Mouse (Mus musculus) 3T3-L1 (cell line): ENCODE results near the gene Pdlim5.
"Not testable (repeated sequence)": the region's sequence is repeated elsewhere in the genome, so short reads cannot be mapped to it uniquely, and the experiment has no call there.

Experiments used
- DNase-seq: peaks from one replicate; pipeline ENCODE4 v3.0.0-alpha.2; 2015; ENCODE audit warnings: low read depth, low spot score

Pdlim5 gene

DNA sequence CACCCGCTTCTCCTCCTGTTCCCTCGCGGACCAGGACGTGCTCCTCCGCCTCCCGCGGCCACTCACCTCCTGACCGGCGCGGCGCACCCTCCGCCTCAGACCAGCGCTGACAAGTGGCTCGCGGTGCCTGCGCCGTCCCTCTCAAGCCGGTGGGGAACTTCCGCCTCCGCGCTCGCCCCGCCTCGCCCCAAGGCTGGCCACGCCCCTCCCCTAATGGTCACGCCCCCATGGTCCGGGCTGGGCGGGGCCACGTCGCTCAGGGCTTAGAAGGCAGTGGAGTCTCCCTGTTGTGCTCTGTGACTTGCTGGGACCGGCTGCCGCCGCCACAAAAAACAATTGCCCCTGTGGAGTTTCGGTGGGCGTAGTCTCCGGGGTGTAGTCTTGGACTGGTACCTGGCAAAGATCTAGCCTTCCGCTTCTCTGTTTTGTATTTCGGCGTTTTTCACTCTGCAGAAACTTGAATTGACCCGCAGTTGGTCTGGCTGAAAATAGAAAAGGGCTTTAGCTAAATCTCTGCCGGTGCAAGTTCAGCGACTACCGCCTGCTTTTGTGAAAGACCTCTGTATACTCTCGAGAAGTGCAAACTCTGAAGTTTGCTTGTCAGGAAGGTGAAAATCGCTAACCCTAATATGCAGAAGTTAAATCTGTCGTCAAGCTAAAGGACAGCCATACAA is at the start of gene Pdlim5:
Gene Pdlim5 (minus strand): TSS at position 177 of the 674 bp plus-strand sequence.
- DNase-seq, result peak; percentile 86

DNA sequence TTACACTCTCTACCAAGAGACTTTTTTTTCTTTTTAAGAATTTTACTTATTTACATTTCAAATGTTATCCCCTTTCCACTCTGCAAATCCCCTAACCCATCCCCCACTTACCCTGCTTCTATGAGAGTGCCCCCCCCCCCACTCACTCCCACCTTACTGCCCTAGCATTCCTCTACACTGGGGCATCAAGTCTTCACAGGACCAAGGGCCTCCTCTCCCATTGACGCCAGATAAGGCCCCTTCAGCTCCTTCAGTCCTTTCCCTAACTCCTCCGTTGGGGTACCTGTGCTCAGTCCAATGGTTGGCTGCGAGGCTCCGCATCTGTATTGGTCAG is 48.2 kb upstream of the Pdlim5 start:
- no peak for DNase-seq

DNA sequence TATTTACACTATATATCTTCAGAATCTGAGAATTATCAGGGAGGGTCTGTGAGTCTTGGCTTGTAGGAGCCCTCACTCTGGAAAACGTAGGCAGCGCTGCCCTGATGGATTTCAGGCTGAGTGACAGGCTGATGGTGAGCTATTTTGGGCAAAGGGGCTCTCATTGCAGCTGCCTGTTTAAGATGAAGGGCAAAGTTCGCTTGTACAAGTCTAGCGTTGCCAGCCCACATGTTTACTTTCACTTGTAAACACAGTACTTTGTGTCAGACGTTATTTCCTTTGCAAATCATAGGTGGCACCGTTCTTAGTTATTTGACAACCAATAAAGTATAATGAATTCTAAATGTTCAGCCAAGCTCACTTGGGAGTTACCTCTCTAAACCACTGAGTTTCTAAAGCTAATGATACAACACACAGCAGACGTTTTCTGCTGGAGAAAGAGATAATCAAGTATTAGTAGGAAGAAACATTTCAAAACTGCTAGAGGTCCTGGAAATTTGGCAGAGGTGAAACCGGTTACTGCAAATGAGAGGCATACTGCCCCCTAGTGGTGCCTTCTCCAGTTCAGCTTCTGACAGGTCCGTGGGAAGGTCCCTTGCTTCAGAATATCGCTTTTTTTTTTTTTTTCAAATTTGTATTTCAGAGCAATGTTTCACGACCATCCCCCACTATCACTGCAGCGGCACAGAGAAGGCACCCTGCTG is 47.7 kb upstream of the Pdlim5 start:
- peak; percentile 98 for DNase-seq

DNA sequence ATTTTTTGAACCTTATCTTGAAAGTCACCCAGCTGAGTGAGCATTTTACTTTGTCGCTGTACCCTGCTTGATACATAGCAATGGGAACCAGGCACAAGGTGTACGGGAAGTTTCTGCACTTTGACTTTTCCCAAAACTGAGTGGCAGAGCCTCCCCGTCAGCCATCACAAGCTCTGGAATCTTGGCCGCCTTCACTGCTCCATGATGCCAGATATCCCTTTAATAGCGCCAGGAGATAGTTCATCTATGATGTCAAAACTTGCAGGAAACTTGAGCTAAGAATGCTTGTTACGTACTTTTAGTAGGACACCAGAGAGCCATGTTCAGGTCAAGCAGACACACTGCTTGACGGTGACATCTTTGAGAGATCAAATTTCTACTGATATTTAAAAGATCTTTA is 46.7 kb upstream of the Pdlim5 start:
- no peak for DNase-seq

DNA sequence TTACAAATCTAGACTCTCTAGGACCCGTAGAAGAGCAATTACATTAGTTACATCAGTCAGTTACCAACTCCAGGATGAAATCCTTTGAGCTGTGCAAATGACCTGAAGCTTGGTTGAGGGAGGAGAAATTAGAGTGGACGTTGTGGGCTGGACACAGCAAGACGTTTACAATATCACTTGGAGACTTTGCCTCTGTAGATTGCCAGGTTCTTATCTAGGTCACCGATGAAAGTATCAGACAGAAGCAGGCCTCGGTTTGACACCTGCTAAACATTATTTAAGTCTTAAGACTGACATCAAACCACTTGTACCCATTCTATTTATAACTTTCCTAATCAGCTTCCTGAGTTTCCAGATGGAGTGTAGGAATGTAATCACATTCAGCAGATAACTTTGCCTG is 45.6 kb upstream of the Pdlim5 start:
- no peak for DNase-seq

DNA sequence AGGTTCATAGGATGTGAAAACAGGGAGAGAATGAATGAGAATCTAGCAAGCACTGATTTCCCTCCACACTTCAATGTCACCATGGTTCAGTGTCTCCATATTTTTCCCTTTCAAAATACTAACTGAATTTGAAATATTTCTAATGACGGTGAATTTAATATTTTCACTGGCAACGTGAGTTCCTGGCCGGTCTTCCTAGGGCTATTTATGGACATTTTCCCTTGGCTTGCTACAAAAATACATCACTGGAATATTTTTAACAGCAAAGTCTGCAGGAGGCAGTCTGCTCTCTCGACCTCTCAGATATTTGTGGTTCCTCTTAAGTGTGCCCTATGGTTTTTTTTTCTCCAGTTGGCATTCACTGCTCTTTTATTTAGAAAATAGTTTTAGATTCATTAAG is 44.7 kb upstream of the Pdlim5 start:
- peak; percentile 80 for DNase-seq

DNA sequence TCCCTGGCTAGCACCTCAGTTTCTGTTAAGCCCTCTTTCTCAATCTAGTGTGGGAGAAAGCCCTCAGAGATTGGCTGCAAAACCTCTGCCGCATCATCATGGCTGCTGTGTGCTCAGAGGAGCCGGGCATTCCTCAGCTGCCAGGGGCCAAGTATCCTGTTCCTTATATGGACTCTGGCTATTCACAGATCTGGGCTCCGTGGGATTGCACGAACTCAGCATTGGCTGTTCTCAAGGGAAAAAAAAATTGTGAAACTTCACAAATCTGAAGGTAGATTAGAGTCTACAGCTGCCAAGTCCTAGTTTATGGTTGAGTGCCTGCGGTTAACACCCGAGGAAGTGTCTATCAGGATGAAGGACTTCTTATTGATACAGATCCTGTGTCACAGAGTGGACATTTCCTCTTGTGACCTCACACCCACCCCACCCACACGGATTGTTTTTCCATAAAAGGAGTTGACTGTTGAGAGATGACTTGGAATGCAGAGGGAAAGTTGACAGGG is 44.1 kb upstream of the Pdlim5 start:
- peak; percentile 89 for DNase-seq

DNA sequence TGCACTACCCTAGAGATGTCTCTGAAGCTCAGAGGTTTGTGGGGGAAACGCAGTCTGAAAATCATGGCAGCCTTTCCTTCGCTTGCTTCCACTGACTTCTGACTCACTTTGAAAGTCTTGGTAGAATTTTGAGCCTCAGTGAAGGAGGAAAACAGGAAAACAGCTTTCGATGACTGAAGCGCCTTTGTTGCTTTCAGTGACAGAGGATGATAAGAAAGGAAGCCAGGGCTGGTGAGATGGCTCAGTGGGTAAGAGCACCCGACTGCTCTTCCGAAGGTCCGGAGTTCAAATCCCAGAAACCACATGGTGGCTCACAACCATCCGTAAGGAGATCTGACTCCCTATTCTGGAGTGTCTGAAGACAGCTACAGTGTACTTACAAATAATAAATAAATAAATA is 43.1 kb upstream of the Pdlim5 start:
- DNase-seq, result not testable (repeated sequence)

DNA sequence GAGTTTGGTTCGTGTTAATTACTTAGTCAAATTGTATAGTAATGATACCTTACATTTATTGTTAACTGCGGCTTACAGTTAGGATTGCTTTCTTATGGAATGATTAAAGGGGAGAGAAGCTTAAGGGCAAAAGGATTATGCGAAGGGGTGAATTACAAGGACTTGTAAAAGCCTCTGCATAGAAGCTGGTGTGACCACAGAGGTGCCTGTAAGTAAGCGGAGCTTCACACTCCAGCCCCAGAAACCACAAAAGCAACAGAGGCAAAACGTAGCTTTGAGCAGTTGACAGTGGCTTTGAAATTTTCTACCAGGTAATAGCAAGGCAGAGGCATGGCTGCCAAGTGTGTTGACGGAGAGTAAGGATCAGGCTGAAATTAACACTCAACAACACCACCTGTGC is 41.3 kb upstream of the Pdlim5 start:
- no peak for DNase-seq

DNA sequence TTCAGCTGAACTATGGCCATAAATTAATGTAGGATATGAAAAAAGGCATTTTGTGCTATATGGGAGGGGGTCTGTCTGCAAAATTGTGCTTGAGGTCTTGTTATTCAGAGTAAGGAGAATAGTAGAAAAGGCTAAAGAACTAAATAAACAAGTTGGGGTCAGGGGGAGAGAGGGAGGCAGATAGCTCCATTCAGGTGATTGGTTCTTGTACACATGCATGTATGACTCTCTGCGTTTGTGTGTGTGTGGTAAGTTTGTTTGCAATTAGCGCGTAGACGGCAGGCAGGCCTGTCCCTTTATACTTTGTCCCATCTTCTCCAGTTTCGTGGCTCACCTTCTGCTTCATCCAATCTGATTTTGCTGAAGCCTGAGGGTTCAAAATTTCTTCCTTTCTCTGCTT is 40.7 kb upstream of the Pdlim5 start:
- DNase-seq, result no peak

DNA sequence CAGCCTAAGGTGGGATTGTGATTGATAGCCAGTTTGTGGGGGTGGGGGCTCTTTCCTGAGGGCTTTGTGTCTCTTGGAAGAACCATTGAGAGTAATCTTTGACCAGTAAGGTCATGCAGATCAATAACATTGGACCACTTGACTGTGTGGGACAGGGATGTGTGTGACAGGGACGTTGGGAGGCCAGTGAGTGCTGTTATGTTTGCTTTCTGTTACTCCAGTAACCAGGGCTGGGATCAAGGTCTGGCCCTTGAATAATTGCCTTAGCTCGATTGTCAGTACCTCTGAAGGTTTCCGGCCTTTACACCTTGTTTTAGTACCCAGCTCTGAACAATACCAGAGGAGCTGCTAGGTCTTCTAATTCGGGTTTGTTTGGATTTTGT is 39.3 kb upstream of the Pdlim5 start:
- no peak for DNase-seq

DNA sequence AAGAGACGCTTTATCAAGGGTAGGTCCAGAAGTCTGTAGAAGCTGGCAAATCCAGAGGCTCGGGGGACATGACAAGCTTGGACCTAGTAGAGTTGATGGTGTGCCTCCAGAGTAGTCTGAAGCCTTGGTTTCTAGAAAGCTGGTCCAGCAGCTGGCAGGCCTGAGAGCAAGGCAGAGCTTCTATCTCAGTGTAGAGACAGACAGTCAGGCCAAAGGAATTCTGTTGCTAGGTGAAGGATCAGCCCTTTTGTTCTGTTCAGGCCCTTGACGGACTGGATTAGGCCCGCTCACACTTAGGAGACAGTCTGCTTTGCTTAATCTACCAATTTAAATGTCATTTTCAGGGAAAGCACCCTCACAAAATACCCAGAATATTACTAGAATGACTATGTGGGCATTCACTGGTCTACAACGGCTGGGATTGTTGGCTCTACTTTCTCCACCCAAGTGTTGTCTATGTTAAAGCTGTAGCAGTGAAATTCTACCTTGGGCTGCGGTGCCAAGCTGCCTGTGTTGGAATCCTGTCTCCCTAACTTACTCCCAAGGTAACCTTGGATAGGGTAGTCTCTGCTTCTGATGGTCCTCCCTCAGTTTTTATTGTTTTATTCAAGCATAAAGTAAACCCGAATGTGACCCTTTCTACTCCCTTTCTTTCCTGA is 38.8 kb upstream of the Pdlim5 start:
- peak; percentile 33 for DNase-seq

DNA sequence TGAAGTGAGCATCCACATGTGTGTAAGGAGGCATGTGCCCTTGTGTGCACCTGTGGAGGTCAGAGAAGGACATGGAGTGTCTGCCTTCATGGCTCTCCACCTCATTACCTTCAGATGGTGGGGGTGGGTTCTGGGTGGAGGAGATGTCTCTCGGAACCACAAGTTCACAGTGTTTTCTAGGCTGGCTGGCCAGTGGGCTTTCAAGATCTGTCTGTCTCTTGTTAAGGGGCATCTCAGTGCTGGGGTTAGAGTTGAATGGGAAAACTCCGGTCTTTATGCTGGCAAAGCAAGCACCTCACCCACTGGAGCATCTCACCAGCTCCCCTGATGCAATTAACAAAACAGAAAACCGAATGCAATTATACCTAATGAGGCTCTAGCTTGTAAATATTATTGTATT is 36.0 kb upstream of the Pdlim5 start:
- no peak for DNase-seq

DNA sequence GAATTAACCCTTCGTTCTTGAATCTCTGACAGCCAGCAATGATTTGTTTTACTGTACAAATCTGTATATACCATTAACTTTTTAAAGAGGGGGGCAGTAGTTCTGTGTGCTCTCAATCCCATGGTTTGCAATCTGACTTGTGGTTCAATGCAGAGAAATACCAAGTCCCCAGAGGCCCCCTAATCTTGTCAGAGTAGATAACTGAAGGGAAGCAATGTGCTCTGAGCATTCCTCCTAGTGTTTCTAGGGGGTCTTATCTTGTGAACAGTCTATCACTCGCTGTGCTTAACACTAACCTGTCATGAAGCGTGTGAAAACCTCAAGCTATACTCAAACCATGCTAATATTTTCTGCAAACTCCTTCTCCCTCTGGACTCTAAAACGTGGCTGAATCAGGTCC is 34.6 kb upstream of the Pdlim5 start:
- no peak for DNase-seq

DNA sequence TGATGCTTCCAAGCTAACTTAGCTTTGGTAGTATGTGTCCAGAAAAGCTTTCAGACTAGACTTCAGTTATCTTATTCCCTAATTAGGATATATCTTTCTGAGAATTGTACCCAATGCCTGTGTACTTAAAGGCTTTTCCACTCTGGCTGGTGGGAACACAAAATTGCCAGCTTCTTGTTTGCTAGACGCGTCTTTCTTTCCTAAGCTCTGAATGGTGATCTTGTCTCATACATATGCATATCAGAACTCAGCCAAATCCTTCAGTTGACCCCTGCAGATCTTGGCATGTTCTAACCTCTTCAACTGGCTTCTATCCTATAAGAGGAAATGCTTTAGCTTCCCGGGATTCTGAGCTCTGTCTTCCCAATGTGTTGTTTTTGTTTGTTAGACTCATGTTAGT is 31.3 kb upstream of the Pdlim5 start:
- no peak for DNase-seq

DNA sequence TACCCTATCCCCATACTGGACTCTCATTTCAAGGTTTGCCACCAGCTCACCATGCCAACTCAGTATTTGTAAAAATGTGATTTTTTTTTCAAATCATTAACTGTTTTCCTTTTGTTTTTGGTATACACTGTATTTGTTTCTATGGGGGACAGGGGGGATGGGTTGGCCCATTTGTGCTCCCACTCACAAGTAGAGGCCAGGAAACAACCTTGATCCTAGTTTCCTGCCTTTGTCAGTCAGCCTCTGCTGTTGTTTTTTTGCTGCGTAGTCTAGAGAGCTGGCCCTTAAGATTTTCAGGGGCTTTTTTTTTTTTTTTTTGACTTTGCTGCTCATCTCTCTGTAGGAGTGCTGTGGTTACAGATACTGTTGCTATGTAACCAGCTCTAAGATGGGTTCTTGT is 28.6 kb upstream of the Pdlim5 start:
- no peak for DNase-seq

DNA sequence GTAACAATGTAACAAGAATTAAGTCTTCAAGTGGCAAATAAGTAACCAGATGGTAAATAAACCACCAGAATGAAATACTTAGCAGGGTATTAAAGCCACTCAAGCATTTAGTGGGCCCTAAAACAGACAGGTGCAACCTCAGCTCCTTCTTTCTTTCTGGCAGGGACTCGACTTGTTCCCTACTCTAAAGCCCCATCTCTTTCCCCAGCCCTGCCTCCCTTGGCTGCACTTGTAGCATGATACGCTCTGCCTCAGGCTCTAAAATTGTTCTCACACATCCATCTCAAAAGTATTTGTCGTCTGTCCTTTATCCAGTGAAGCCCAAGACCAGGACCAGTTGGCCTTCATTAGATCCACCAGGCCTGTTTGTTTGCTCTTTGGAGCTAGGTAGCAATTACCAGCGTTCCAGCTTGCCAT is 28.0 kb upstream of the Pdlim5 start:
- no peak for DNase-seq

DNA sequence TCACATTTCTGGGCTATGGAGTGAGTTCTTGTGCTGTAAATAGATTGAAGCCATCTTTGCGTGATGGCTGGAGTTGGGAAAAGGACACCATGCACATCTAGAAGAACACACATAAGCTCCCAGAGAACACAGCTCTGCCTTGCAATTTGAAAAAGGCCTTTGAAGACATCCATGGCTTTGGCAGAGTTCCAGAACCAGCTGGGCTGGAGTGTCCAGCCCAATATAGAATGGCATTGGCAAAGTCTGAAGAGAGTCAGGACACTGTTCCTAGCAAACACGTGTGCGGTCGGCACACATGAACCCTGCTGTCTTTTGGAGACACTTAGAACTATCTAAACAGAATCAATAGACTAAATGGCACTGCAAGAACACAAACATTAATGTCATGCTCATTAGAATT is 26.7 kb upstream of the Pdlim5 start:
- no peak for DNase-seq

DNA sequence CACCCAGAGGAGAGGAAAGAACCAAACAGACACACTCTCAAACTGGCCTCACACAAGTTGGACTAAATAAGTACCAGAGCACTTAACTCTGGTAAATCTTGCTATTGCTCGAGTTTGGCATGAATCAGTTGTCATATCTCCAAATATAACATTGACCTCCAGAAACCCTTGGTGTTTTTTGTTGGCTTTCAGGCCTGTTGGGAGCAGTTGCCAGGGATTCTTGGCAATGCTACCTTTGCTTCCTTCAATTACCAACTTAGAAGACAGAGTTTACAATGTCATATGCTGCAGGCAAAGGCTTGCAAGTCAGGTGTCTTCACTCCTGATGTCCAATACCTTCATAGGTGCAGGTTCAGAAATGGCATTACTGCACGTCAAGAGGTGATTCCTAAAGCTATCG is 26.0 kb upstream of the Pdlim5 start:
- DNase-seq, result no peak

DNA sequence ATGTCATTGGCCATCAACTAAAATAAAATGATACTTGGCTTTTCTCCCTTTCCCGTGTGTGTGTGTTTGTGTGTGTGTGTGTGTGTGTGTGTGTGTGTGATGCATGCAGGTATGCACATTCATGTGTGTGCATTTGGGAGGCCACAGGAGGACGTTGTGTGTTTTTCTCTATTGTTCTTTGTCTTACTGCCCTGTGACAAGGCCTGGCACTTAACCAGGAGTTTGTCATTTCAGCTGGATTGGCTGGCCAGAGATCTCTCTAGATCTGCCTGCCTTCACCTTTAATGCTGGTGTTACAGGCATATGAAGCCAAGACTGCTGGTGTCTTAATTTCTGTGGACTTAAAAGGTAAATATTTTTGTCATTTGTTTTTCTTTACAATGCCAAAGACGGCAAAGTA is 22.5 kb upstream of the Pdlim5 start:
- DNase-seq, result no peak

DNA sequence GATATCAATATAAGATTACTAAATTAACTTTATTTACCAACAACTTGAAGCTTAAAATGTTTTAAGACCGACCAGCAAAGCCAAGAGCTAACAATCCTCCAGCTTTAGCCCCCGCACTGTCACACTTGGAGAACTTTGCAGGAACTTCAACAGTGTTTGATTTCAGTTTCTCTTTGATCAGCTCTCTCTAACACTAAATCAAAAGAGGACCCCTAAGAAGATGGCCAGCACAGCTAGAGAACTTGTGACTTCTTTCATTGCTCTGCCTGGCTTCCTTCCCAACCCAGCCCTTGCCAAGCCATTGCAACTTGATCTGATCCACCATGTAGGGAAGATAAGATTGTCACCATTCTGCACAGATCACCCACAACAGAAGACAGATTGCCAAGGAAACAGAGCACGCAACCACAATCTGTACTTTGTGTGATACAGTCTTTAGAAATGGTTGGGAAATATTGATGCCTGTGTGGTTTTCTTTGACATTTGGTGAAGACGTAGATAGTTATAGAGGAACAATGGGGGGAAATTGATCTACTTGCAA is 17.9 kb upstream of the Pdlim5 start:
- DNase-seq, result peak; percentile 37

DNA sequence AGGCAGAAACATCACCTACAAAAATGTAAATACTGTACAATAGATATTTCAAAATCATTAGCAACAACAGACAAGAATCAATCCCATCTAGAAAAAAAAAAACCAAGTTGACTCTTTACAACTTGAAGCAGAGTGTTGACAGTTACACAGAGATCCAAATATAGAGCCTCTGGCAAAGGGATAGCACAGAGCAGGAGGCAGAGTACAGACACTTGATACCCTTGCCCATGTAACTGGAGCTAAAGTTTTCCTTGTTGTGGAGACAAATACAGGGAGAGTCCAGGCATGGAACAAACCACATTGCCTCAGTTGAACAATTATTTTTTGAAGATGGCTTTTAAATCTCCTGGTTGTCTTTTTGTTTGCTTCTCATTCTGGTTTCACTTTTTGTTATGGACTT is 15.4 kb upstream of the Pdlim5 start:
- no peak for DNase-seq
